Mouse (Mus musculus) G1E (cell line): ENCODE measurements around the gene Dkc1.

ENCODE experiments used
- CTCF ChIP-seq: IDR thresholded peaks from 2 replicates; pipeline ENCODE4 v1.5.1; 2012; ENCODE audit warnings: low read depth, low read length, inconsistent platforms, mixed read lengths
- POLR2AphosphoS5 ChIP-seq: IDR thresholded peaks from 2 replicates; pipeline ENCODE4 v1.6.1; 2012; ENCODE audit warnings: low read depth, low read length, inconsistent platforms; ENCODE audit not compliant: insufficient replicate concordance
- TAL1 ChIP-seq: conservative IDR thresholded peaks from 2 replicates; pipeline ENCODE4 v1.6.1; 2012; ENCODE audit warnings: low read depth, low read length, inconsistent platforms, mixed read lengths

DNA sequence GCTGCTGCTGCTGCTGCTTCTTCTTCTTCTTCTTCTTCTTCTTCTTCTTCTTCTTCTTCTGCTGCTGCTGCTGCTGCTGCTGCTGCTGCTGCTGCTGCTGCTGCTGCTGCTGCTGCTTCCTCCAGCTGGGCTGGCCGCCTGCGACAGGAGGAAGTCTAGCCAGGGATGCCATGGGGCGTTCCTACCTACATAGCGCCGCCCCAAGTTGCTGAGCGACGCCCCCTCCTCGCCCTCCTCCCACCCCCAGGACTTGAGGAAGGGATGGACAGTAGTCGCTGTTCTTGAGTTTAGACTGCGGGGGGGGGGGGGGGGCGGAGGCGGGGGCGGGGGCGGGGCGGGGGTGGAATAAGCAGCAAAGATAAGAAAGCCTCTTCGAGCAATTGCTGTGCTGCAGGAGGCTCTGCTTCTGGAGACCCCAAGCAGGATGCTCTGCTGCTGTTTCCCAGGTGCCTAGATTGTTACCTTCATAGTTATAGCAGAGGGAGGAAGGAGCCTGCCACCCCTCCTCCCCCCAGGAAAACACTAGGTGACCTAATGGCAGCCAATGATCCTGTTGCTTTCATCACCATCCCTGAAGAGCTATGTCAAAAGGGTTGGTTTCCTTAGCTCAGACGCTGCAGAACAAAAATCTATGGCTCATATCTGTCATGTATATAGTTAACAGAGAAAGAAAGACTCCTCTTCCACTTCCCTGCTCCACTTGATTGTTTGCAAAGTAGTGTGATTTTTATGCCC, 10.7 kb upstream of the Dkc1 start, which contains the start of gene Gab3:
- no peak for TF ChIP-seq CTCF
- no peak for TF ChIP-seq TAL1
- no peak for TF ChIP-seq POLR2AphosphoS5
